Mouse (Mus musculus) kidney, postnatal 25 days (tissue): ENCODE data around the gene Bpifc.
A peak's percentile ranks its signal among the peaks of the same experiment; 100 is the strongest.
"Not testable (repeated sequence)": the region's sequence is repeated elsewhere in the genome, so short reads cannot be mapped to it uniquely, and the experiment has no call there.

Source experiments
- DNase-seq, 2 experiments: peaks; one replicate each; pipeline ENCODE4 v3.0.0; 2021; ENCODE audit warnings: mixed read lengths in 2 of 2

The Bpifc gene

GRCm38 (mm10) chr10:86011781-86012180 is at the start of gene Bpifc:
TSS of gene Bpifc (minus strand) at chr10:86011895.
- DNase-seq = no peak

GRCm38 (mm10) chr10:86060267-86060666 is 48.6 kb upstream of the Bpifc start:
- no peak for DNase-seq

DNA sequence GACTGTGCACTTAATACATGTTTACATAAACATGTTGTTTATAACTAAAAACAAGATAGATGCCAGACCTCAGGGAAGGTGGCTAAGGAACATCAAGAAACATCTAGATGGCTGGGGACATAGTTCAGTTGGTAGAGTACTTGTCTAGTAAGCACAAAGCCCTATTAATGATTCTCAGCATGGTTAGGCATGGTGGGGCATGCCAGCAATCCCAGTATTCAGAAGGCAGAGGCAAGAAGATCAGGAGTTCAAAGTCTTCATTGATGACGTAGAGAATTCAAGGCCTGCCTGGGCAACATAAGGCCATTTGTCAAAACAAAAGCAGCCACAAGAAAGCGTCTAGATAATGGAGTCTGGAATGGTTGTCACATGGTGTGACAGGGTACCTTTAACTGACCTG is 46.0 kb upstream of the Bpifc start:
- DNase-seq = peak; percentile 62 to 85

DNA sequence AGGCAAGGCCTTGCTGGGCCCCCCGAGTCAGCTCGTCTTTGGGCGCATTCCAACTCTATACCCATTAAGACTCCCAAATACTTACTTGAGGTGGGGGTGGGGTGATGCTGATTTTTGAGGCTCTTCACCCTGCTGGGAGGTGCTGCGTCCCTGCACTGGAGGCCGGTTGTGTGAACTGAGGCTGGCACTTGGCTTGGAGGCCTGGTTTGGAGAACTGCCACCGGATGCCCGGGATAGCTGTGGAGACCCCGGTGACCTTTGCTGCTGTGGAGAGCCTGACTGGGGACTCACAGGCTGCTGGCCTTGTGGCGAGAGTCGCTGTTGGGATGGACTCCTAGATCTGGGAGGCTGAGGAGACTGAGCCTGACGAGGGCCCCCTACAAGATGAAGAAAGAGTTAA is 45.6 kb upstream of the Bpifc start:
- peak; percentile 69 to 82 for DNase-seq

DNA sequence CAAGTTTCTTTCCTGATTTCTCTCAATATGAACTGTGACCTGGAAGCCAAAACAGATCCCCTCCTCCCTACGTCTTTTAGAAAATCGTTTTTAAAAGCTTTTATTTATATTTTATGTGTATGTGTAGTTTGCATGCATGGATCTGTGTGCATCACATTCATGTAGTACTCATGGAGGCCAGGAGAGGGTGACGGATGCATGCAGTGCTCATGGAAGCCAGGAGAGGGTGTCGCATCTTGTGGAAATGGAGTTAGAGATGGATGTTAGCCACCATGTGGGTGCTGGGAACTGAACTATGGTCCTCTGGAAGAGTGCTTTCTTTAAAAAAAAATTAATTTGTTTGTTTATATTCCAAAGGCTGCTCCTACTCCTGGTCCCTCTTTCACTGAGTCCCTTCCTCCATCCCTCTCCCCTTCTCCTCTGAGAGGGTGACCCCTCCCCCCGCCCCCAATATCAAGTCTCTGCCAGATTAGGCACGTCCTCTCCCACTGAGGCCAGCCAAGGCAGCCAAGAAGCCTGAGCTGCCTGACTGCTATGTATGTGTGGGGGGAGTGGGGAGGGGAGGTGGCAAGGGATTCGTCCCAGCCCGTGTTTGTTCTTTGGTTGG is 44.7 kb upstream of the Bpifc start:
- no peak for DNase-seq

GRCm38 (mm10) chr10:86052818-86053522 is 41.3 kb upstream of the Bpifc start:
- DNase-seq = no peak

GRCm38 (mm10) chr10:86050522-86050921 is 38.8 kb upstream of the Bpifc start:
- no peak for DNase-seq

DNA sequence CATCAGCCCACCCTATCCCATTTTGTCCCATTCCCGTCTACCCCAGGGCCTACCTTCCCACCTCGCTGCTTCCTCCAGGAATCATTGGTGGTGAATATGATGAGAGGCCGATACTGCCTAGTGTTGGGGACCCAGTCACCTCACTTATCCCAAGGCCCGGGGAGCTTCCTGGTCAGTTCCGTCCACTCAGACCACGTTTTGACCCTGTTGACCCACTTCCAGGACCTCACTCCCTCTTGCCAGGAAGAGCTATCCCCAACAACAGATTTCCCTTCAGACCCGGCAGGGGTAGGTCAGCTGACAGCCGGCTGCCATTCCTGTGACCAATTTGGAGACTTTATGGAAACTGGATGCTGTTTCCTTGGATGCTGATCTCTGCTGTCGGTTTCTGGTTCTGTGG is 36.1 kb upstream of the Bpifc start:
- DNase-seq = no peak

DNA sequence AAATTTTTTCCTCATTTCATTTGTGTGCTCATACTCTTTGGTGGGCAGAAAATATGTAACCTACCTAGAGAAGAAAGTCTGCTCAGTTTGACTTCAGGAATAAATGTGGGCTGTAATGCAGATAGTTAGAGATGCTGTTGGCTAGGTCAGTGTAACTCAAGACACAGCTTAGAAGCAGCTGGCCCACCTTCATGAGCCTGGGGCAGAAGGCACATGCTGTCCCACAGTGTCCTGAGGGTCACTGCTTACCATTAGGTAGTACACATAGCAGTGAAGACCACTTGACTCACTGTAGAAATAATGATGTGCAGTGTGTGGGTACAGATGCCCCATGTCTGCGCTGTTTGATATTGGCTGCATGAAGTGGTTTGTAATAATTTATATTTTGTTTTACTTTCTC is 34.7 kb upstream of the Bpifc start:
- no peak for DNase-seq

- DNase-seq = peak in 1 of 2 experiments; percentile 72
Observed at GRCm38 (mm10) chr10:86044066-86044465, 32.4 kb upstream of the Bpifc start.

DNA sequence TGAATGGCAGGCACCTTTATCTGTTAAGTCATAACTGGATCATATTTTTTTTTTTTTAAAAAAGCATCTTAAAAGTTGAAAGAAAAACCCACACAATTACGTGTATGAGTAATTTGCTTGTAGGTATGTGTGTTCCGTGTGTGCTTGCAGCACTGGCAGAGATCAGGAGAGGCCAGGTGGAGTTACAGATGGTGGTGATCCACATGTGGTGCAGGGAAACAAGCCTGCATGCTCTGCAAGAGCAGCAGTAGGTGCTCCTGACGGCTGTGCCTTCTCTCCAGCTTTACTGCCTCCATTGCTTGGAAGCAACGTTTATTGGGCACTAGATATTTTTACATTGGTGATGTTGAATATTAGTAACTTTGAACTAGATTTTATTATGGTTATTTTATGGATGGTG is 32.0 kb upstream of the Bpifc start:
- DNase-seq = no peak

- no peak for DNase-seq
Observed at GRCm38 (mm10) chr10:86034007-86034728, 22.5 kb upstream of the Bpifc start.

DNA sequence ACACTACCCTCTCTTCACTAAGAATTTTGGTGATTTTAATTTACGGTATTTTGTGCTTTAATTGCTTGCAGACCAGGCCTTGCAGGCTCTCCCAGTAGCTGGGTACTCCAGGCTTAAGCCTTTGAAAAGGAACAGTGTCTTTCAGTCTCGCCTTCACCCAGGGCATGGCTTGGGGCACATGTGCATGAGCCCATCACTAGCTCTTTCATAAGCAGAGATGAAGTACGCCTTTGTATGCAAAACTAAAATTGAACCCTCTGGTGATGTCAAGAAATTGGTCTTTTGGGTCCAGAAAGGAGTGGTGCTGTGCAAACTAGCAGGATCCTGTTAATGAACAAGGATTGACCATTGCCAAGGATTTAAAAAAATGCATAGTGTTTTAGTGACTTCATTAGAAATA is 20.8 kb upstream of the Bpifc start:
- no peak for DNase-seq

DNA sequence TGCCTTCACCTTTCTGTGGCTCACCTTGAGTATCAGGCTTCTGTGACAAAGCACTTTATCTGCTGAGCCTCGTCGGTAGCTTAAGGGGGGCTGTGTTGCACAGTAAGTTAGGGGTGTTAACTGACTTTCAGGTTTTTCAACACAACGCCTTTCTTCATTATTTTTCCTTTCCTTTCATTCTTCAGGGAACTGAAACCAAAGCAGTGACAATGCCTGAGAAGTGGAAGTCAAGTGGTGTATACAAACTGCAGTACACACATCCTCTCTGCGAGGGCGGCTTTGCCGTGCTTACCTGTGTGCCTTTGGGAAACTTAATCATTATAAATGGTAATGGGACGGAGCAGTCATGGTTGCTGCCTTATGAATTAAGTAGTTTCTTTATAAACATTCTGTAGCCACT is 19.0 kb upstream of the Bpifc start:
- no peak for DNase-seq

GRCm38 (mm10) chr10:86026807-86027206 is 15.1 kb upstream of the Bpifc start:
- DNase-seq = not testable (repeated sequence)

DNA sequence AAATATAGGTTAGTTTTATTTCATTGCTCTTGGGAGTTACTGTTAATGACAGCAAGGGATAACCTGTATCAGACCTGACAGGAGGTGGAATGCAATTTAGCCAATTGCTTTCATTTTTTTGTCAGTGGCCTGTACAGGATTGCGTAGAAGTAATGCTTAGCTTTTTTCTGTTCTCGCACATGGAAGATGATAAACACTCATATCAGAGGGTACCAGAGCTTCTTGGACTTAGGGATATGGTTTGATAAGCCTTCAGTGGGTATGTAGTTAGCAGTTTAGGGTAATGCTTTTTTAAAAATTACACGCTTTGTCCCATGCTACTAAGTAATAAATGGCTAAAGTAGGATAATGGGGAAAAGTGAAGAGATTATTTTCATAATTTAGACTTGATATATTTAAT is 14.7 kb upstream of the Bpifc start:
- no peak for DNase-seq

- no peak for DNase-seq
Observed at GRCm38 (mm10) chr10:86025906-86026305, 14.2 kb upstream of the Bpifc start.

DNA sequence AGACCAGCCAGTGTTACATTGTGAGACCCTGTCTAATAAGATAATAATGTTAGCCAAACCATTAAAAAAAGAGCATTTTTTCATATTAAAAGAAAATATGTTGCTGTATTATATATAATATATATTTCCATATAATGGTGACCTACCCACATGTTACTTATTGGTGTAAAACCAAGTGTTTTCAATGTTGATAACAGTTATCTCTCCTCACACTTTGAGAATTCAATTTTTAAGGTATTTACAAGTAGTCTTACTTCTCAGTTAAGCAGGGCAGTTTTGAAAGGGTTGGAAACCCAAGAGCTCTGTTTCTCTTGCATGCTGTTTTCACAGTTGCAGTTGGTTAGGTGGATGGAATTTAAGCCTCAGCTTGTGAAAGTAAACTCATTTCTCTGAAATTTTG is 11.5 kb upstream of the Bpifc start:
- DNase-seq = no peak

- DNase-seq = no peak
Observed at GRCm38 (mm10) chr10:86022474-86022816, 10.8 kb upstream of the Bpifc start.

DNA sequence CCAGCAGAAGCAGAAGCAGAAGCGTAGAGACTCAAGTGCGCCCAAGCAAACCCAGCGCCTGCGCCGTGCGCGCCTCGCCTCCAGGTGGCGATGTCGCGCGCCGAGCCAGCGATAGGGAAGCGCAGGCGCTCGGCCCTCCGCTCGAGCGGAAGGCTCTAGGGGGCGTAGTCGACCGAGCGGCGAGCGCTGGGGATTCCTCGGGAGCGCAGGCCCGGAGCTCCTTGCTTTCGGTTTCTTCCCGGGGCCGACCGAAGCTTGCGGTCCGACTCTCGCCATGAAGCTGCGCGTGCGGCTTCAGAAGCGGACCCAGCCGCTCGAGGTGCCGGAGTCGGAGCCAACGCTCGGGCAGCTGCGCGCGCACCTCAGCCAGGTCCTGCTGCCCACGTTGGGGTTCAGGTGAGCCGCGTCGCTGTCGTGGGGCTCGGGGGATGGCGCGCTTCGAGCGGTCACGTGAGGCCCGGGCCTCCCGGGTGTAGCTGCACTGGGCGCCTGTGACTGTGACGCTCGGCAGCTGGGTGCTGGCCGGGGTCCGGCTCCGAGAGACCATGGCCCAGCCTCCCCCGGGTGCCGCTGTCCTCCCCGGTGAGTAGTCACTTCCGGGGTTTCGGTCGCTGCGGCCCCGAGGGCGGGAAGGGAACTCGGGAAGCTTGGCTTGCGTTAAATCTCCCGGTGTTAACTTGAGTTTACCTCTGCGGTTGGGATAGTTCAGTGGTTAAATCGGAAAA is 10.2 kb upstream of the Bpifc start, which contains the start of gene Fbxo7:
Gene Fbxo7 (plus strand): TSS at position 224 of the 725 bp plus-strand sequence.
- DNase-seq = peak; percentile 88 to 94

- DNase-seq = no peak
Observed at GRCm38 (mm10) chr10:86021408-86021748, 9.7 kb upstream of the Bpifc start.

DNA sequence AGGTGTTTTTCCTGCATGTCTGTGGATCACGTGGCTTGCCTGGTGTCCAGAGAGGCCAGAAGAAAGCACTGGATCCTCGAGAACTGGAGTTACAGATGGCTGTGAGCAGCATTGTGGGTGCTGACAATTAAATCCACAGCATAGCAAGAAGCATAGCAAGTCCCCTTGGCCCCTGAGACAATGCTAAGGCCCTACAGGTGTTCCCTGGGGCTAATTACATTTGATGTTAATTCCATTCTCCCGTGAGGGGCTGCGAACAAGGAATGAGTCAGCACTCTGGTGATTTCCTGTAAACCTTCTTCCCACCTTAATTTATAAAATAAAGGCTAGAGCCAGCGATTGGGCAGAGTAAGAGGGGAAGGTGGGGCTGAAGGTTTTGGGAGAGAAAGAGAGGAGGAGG is 7.1 kb upstream of the Bpifc start:
- no peak for DNase-seq

GRCm38 (mm10) chr10:86017781-86018180 is 6.1 kb upstream of the Bpifc start:
- no peak for DNase-seq

- no peak for DNase-seq
Observed at GRCm38 (mm10) chr10:86011172-86011571, 523 bp downstream of the Bpifc start.
